Mouse (Mus musculus) T-helper 1 cell (primary cell): ENCODE results near the gene Selenon.

Source experiments
- in situ Hi-C: fragments of 300-600 bp; cut with MboI, MseI; formaldehyde crosslinking; loops from one replicate; pipeline ENCODE4 v1.15.1; 2025; ENCODE audit warnings: high pct_unique_total_duplicates

Selenon gene

GRCm38 (mm10) chr4:134546814-134547705, 4.9 kb downstream of the Selenon start:
- in situ Hi-C loops = no loop called here

- in situ Hi-C loops = loop anchor here (5.0 kb wide), 2 partner anchors 169 to 249 kb away; no protein-coding TSS in a partner anchor
Observed at GRCm38 (mm10) chr4:134543261-134543660, 8.7 kb downstream of the Selenon start.

DNA sequence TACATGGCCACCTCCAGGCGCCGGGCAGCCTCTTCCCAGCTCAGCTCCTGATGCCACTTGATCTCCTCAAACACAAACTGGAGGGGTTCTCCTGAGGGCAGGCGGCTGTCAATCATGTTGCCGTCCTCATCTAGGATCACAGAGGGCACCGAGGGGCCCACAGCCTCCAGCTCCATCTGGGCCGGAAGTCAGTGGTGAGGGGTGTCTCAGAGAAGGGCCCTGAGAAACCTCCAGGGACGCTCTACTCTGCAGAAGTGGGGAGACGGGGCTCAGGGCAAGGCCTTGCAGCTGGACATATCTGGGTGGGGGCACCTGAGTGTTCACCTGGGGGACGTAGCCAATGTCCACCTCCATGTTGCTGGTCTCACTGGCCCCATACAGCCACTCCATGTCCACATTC, 9.2 kb downstream of the Selenon start:
- in situ Hi-C loops = loop anchor here (5.0 kb wide), 2 partner anchors 170 to 250 kb away; no protein-coding TSS in a partner anchor

- in situ Hi-C loops = no loop called here
Observed at GRCm38 (mm10) chr4:134538997-134539580, 12.9 kb downstream of the Selenon start.

- in situ Hi-C loops = no loop called here
Observed at GRCm38 (mm10) chr4:134535787-134536151, 16.2 kb downstream of the Selenon start.

GRCm38 (mm10) chr4:134534932-134535786, 16.8 kb downstream of the Selenon start, which contains the start of gene Mtfr1l:
Gene Mtfr1l (minus strand): TSS chr4:134535387.
- in situ Hi-C loops = no loop called here

- in situ Hi-C loops = no loop called here
Observed at GRCm38 (mm10) chr4:134534124-134534886, 17.7 kb downstream of the Selenon start.

GRCm38 (mm10) chr4:134533421-134533820, 18.5 kb downstream of the Selenon start:
- in situ Hi-C loops = no loop called here

DNA sequence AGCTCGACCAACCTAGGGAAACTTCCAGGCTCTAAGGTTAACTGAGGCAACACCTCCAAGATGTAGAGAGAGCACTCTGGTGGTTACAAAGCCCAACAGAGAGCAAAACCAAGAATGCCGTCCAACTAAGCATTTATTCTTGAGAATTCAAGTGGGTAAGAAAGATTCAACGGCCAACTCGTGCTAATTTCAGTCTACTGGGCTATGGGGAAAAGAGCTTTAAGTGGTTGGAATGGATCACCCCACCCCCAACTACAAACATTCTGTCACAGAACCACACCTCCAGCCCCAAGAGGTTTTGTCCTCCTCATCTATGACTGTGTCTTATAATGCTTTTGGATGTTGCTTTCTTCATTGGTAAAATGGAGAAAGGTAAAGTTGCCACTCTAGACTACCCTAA, 19.0 kb downstream of the Selenon start:
- in situ Hi-C loops = no loop called here

DNA sequence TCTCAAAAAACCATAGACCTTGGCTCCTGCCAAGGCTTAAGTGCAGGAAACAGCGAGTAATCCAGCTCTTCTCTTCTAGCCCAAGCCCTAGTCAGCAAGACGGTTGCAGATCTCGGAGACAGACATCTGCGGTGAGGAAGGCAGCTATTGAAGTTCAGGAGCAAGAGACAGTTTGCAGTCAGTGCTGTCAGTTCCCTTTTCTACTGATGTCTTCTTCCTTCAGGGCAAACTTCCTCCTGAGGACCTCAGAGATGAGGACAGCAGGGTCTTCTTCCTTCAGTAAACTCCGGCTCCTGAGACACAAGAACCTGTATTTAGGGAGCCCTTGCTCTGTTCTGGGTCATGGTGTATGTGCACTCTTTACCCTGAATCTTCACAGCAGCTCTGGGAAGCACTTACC, 25.7 kb downstream of the Selenon start:
- in situ Hi-C loops = no loop called here

- in situ Hi-C loops = no loop called here
Observed at GRCm38 (mm10) chr4:134525806-134526205, 26.2 kb downstream of the Selenon start.

- in situ Hi-C loops = no loop called here
Observed at GRCm38 (mm10) chr4:134523447-134523846, 28.5 kb downstream of the Selenon start.

- in situ Hi-C loops = no loop called here
Observed at GRCm38 (mm10) chr4:134519281-134519680, 32.7 kb downstream of the Selenon start.

GRCm38 (mm10) chr4:134518541-134518940, 33.4 kb downstream of the Selenon start:
- in situ Hi-C loops = no loop called here

DNA sequence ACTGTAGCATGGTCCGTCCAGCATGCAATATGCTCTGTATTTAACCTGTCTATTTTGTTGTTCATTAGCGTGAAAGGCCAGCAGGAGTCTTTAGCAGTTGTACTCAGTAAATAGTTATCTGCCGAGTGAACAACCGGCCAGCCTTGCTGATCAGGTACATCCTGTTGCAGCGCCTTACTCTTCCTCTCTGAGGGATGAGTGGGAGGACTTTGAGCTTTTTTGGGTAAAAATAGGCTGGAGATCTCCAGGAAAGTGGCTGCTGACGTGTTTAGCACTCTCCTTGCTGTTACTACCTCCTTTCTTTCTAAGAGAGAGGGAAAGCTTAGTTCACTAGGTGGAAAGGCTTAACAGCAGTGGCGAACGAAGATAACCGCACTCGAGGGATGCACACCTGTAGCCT, 34.2 kb downstream of the Selenon start:
- in situ Hi-C loops = no loop called here

GRCm38 (mm10) chr4:134516981-134517380, 35.0 kb downstream of the Selenon start:
- in situ Hi-C loops = no loop called here

- in situ Hi-C loops = no loop called here
Observed at GRCm38 (mm10) chr4:134515614-134516013, 36.4 kb downstream of the Selenon start.

GRCm38 (mm10) chr4:134514309-134514930, 37.5 kb downstream of the Selenon start:
- in situ Hi-C loops = no loop called here

DNA sequence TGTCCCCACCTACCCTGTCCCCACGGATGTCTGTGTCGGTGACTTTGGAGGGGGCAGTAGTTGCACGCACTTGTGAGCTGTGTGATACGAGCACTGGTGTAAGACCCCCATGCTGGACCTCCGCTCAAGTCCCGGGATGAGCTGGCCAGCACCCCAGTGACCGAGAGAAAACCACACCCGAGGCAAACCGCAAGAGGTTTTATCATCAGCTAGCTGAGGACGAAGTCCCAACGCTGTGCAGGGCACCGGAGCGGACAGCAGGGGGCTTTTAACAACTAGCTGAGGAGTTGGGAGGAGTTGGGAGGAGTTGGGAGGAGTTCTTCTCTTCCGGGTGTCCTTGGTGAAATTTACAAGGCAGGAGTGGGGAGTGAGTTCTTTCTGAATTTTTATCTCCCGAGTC, 39.2 kb downstream of the Selenon start:
- in situ Hi-C loops = no loop called here

- in situ Hi-C loops = no loop called here
Observed at GRCm38 (mm10) chr4:134511730-134512129, 40.2 kb downstream of the Selenon start.
